Mouse (Mus musculus) ES-E14 (cell line): ENCODE results near the gene Des. TPM values are rescaled to one million over a fixed set of nuclear protein-coding genes. Genes with fewer than 3 reads are reported as not detected.
A peak's percentile ranks its signal among the peaks of the same experiment; 100 is the strongest.

Source experiments
- DNase-seq: peaks from one replicate; pipeline ENCODE4 v3.0.0-alpha.2; 2013; ENCODE audit warnings: low read depth, low spot score
- H3K27ac ChIP-seq: 2 replicates; pipeline ENCODE4 v1.5.1; 2012; ENCODE audit warnings: low read depth, mild to moderate bottlenecking, low read length, moderate library complexity, mixed read lengths; ENCODE audit not compliant: poor library complexity, insufficient read depth, severe bottlenecking
- H3K36me3 ChIP-seq: 2 replicates; pipeline ENCODE4 v1.6.1; 2012; ENCODE audit warnings: mild to moderate bottlenecking, low read length, moderate library complexity, mixed read lengths; ENCODE audit not compliant: control insufficient read depth, poor library complexity, insufficient read depth, severe bottlenecking
- H3K4me1 ChIP-seq, 2 experiments: fragments of 150-350 bp in 1 of 2; sonication (generic) in 1 of 2; 2 replicates each; pipeline ENCODE4 v1.6.1; 2012; ENCODE audit warnings: low read length in 2 of 2, mild to moderate bottlenecking in 1 of 2, mixed read lengths in 1 of 2; ENCODE audit not compliant: control insufficient read depth in 2 of 2, insufficient read depth in 2 of 2, poor library complexity in 1 of 2
- H3K4me3 ChIP-seq, 2 experiments: fragments of 150-350 bp in 1 of 2; sonication (generic) in 1 of 2; 2 replicates each; pipeline ENCODE4 v1.5.1; 2012; ENCODE audit warnings: low read length in 2 of 2, low read depth in 1 of 2, mild to moderate bottlenecking in 1 of 2, mixed read lengths in 1 of 2; ENCODE audit not compliant: insufficient read depth in 1 of 2, poor library complexity in 1 of 2, severe bottlenecking in 1 of 2
- H3K9ac ChIP-seq: 2 replicates; pipeline ENCODE4 v1.6.1; 2012; ENCODE audit warnings: low read depth, mild to moderate bottlenecking, low read length, mixed read lengths; ENCODE audit not compliant: poor library complexity, insufficient read depth, severe bottlenecking
- H3K9me3 ChIP-seq: fragments of 150-350 bp; sonication (generic); 2 replicates; pipeline ENCODE4 v1.6.1; 2012; ENCODE audit warnings: low read depth, mild to moderate bottlenecking, low read length; ENCODE audit not compliant: control insufficient read depth, insufficient read depth
- CHD2 ChIP-seq: IDR thresholded peaks from 2 replicates; pipeline ENCODE4 v1.6.1; 2014; ENCODE audit warnings: mild to moderate bottlenecking, low read depth, low read length, inconsistent platforms
- HCFC1 ChIP-seq: IDR thresholded peaks from 2 replicates; pipeline ENCODE4 v1.6.1; 2012; ENCODE audit warnings: low read length, inconsistent platforms, borderline replicate concordance; ENCODE audit not compliant: insufficient read depth
- MAFK ChIP-seq: IDR thresholded peaks from 2 replicates; pipeline ENCODE4 v1.6.1; 2014; ENCODE audit warnings: mild to moderate bottlenecking, low read depth, low read length, inconsistent platforms; ENCODE audit not compliant: insufficient read depth
- ZC3H11A ChIP-seq: IDR thresholded peaks from 2 replicates; pipeline ENCODE4 v1.6.1; 2012; ENCODE audit warnings: low read depth, mild to moderate bottlenecking, inconsistent platforms, low read length, borderline replicate concordance
- ZNF384 ChIP-seq: IDR thresholded peaks from 2 replicates; pipeline ENCODE4 v1.6.1; 2012; ENCODE audit warnings: low read depth, low read length, inconsistent platforms
- in situ Hi-C, 2 experiments: fragments of 600-800 bp; cut with MboI; formaldehyde crosslinking; loops; one replicate each; pipeline ENCODE4 v1.15.1; 2025; ENCODE audit warnings: low sequenced_read_pairs in 2 of 2, inconsistent platforms in 1 of 2; ENCODE audit not compliant: unreplicated experiment in 2 of 2
- total RNA-seq: library from RNA; depleted of rRNA; stranded (reverse); fragments of 300-350 nt; gene quantifications from 2 replicates; pipeline ENCODE4 v1.2.3, GENCODE M21; 2012

The Des gene
- total RNA-seq, 1 experiment: 19.4 TPM

GRCm38 (mm10) chr1:75316861-75317240 is 43.3 kb upstream of the Des start:
- in situ Hi-C loops: no loop called here
- Histone ChIP-seq H3K36me3 (peaks cover 19% of the 10 kb centered on the region), H3K4me1 (peaks cover 0 to 3% of the 10 kb centered on the region in 2 experiments; a peak in 1 of 4 replicates), H3K27ac (peak overlapping the region; percentile 88), H3K9ac (peak overlapping the region; percentile 76), H3K9me3 (no peaks in the 10 kb centered on the region), H3K4me3 (peak overlapping the region; percentile 87 to 98)
- TF ChIP-seq ZC3H11A (no peak), MAFK (no peak), CHD2 (no peak), HCFC1 (no peak), ZNF384 (no peak)
- DNase-seq: peak; percentile 91

DNA sequence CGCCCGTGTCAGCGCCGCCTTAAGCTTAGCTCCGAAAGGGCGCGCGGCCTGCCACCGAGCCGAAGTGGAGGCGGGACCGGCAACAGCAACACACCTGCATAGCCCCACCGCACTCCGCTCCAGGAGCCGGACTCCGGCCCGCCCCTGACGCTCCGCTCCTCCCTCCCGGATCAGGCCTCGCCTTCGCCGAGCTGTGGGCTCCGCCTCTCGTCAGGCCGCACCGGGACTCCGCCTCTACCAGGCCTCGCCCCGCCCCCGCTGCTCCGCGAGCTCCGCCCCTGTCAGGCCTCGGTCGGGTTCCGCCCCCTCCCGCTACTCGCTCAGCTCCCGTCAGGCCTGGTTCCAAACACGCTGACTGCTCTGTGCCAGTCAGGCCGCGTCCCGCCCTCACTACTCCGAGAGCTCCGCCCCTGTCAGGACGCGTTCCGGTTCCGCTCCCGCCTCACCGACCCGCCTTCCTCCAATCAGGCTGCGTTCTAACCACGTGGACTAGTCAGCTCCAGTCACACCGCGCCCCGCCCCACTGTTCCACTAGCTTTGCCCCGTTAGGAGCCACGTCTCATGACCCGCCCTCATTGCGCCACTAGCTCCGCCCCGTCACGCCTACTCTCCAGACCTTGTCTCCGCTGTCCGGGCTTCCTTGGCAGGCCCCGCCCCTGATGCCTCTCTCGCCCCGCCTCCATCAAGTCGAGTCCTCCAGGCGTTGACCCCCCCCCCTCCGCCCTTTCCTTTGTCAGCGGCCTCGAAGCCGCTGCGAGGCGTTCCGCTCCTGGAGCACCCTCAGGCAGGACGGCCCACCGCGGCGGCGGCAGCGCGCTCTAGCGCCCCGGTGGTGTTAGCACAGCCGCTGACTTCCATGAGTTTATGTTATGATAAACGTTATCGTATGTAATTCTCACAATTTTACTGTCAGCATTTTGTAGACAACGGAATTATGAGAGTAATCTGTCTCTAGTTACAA is 42.6 kb upstream of the Des start, which contains the start of gene Dnpep:
Dnpep (minus strand) TSS at position 750 of the 961 bp plus-strand sequence.
- in situ Hi-C loops: no loop called here
- Histone ChIP-seq H3K9ac (peak within 1 kb of the TSS; percentile 76), H3K9me3 (no peaks in the 10 kb centered on the region), H3K4me3 (peak within 1 kb of the TSS; percentile 87 to 98), H3K4me1 (peaks cover 0 to 3% of the 10 kb centered on the region in 2 experiments; a peak in 1 of 4 replicates), H3K36me3 (peaks cover 13% of the 10 kb centered on the region; the same call in 1 of the 2 replicates), H3K27ac (peak within 1 kb of the TSS; percentile 88)
- no peak for TF ChIP-seq HCFC1
- no peak; the same call in 1 of the 2 replicates for TF ChIP-seq MAFK
- no peak for TF ChIP-seq ZNF384
- TF ChIP-seq CHD2: no peak
- TF ChIP-seq ZC3H11A: no peak
- DNase-seq: peak; percentile 100

DNA sequence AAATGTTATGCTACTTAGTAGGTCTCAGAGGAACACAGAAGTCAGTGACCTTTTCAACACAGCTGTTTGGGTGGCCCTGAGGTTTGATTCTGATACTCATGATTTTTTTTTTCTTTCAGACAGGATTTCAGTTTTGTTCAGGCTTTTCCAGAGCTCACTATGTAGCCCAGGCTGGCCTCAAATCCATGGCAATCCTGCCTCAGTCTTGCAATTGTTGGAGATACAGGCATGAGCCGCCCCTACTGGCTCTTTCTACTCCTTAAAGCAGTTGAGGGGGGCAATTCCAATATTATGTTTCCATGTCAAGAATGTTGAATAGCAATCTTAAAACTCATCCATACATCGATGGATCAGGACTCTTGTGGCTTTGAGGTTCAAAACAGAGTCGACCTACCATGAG is 41.8 kb upstream of the Des start:
- Histone ChIP-seq H3K9me3 (no peaks in the 10 kb centered on the region), H3K4me3 (peak overlapping the region in 1 of 2 experiments; percentile 62; a peak in 2 of 4 replicates), H3K36me3 (peaks cover 13% of the 10 kb centered on the region; the same call in 1 of the 2 replicates), H3K9ac (no peak overlapping the region), H3K27ac (no peak overlapping the region; the same call in 1 of the 2 replicates), H3K4me1 (peaks cover 0 to 3% of the 10 kb centered on the region in 2 experiments; a peak in 1 of 4 replicates)
- TF ChIP-seq ZC3H11A: no peak
- no peak for TF ChIP-seq CHD2
- no peak for TF ChIP-seq MAFK
- no peak for TF ChIP-seq ZNF384
- TF ChIP-seq HCFC1: no peak
- in situ Hi-C loops: no loop called here
- DNase-seq: no peak

DNA sequence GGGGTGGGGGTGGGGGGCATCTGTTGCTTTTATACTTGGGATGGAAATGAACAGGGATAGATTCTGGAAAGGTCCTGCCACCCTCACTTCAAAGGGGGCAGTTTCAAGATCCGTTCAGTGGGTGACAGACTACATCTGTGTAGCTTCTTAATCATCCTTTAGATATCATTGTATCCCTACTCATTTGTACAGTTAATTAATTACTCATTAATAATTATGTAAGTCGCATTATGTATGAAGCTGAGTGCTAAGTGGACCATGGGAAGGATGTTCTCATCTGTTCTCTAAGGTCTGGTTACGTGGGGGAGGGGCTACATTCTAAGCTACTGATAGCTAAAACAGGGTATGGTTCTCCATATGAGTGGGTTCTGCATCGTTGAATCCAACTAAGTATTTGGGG is 41.4 kb upstream of the Des start:
- H3K27ac ChIP-seq: no peak overlapping the region
- in situ Hi-C loops: no loop called here
- DNase-seq: no peak
- peaks cover 0 to 3% of the 10 kb centered on the region in 2 experiments; a peak in 1 of 4 replicates for H3K4me1 ChIP-seq
- H3K9me3 ChIP-seq: no peaks in the 10 kb centered on the region
- TF ChIP-seq MAFK: no peak
- TF ChIP-seq ZC3H11A: no peak
- no peak for TF ChIP-seq ZNF384
- H3K4me3 ChIP-seq: no peak overlapping the region
- H3K9ac ChIP-seq: no peak overlapping the region
- H3K36me3 ChIP-seq: peaks cover 12% of the 10 kb centered on the region; the same call in 1 of the 2 replicates
